Mouse (Mus musculus) embryonic facial prominence, embryonic 14.5 days (tissue): Measurements from ENCODE around the gene E130114P18Rik. TPM values are rescaled to one million over a fixed set of nuclear protein-coding genes. Genes with fewer than 3 reads are reported as not detected.

Source experiments
- ATAC-seq: fragments of 200-750 bp; cut with Nextera tagmentation; 2 replicates; pipeline ENCODE4 v1.8.0; 2017; ENCODE audit warnings: low read depth, moderate number of reproducible peaks, moderate TSS enrichment
- DNase-seq: peaks from one replicate; pipeline ENCODE4 v3.0.0-alpha.2; 2015; ENCODE audit warnings: low spot score
- H3K27ac ChIP-seq: fragments of 300-500 bp; sonication (generic); replicated peaks from 2 replicates; pipeline ENCODE4 v1.5.1; 2014; ENCODE audit warnings: low read depth, mild to moderate bottlenecking, low read length, moderate library complexity
- H3K27me3 ChIP-seq: fragments of 300-500 bp; sonication (generic); replicated peaks from 2 replicates; pipeline ENCODE4 v1.6.1; 2014; ENCODE audit warnings: low read length; ENCODE audit not compliant: control insufficient read depth, insufficient read depth
- H3K36me3 ChIP-seq: fragments of 300-500 bp; sonication (generic); 2 replicates; pipeline ENCODE4 v1.6.1; 2014; ENCODE audit warnings: low read length, mixed read lengths; ENCODE audit not compliant: control insufficient read depth, insufficient read depth
- H3K4me1 ChIP-seq: fragments of 300-500 bp; sonication (generic); 2 replicates; pipeline ENCODE4 v1.6.1; 2014; ENCODE audit warnings: antibody characterized with exemption, low read length; ENCODE audit not compliant: control insufficient read depth, insufficient read depth
- H3K4me2 ChIP-seq: fragments of 300-500 bp; sonication (generic); 2 replicates; pipeline ENCODE4 v1.6.1; 2014; ENCODE audit warnings: low read depth, mild to moderate bottlenecking, low read length, moderate library complexity, mixed read lengths
- H3K4me3 ChIP-seq: fragments of 300-500 bp; sonication (generic); 2 replicates; pipeline ENCODE4 v1.5.1; 2014; ENCODE audit warnings: low read depth, mild to moderate bottlenecking, low read length
- H3K9ac ChIP-seq: fragments of 300-500 bp; sonication (generic); 2 replicates; pipeline ENCODE4 v1.6.1; 2014; ENCODE audit warnings: low read depth, mild to moderate bottlenecking, low read length, moderate library complexity, mixed read lengths
- H3K9me3 ChIP-seq: fragments of 300-500 bp; sonication (generic); 2 replicates; pipeline ENCODE4 v1.6.1; 2016; ENCODE audit warnings: low read length; ENCODE audit not compliant: control insufficient read depth
- WGBS: fragments of 180-500 bp; shearing (Covaris S2); extraction: QIAGEN DNeasy Blood & Tissue Kit; methylation state at CpG from one replicate; pipeline ENCODE4 v1.1.7; 2014; 5-methylcytosine and 5-hydroxymethylcytosine counted together
- polyA plus RNA-seq: library from polyadenylated mRNA; unstranded; fragments of >200 nt; fragmentation: Nextera tagmentation; extraction: Ambion mirVana; gene quantifications from 2 replicates; pipeline ENCODE4 v1.2.1, GENCODE M21; 2014

Gene E130114P18Rik
- polyA plus RNA-seq, 1 experiment from 2014 or later, result 4.4 TPM

DNA sequence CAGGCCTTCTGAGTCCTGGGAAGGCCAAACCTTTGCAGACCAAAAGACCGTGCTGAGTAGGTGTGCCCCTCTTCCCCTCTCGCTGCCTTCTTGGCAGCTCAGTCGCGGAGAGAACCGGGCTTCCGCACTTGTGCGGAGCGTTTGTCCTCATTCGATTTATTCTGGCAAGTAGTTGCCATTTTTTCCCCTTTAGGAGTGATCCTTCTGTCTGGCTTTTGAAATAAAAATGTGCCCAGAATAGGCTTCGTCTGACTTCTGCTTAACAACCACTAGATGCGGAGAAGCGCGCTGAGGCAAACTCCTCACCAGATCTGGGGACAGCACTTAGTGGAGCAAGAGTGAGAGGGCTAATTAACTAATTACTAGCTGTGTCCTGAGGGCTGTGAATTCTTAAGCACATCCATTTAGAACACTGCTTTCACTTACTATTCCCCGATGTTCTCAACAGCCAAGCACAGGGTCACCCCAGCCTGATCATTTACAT is 19.9 kb downstream of the E130114P18Rik start:
- Histone ChIP-seq H3K4me3 (peak overlapping the region; percentile 54), H3K4me2 (peak overlapping the region; percentile 71), H3K36me3 (no peaks in the 10 kb centered on the region), H3K4me1 (peaks cover 3% of the 10 kb centered on the region; the same call in 1 of the 2 replicates), H3K27ac (peak overlapping the region; percentile 87), H3K9me3 (no peaks in the 10 kb centered on the region), H3K9ac (peak overlapping the region; percentile 71), H3K27me3 (0 out of 2 replicates have a peak, but pooled peaks cover 3% of the 10 kb centered on the region)
- 1% methylated on average over 14 of the region's 14 CpGs for WGBS
- peak; percentile 38; the same call in 1 of the 2 replicates for ATAC-seq
- DNase-seq, result peak; percentile 70

DNA sequence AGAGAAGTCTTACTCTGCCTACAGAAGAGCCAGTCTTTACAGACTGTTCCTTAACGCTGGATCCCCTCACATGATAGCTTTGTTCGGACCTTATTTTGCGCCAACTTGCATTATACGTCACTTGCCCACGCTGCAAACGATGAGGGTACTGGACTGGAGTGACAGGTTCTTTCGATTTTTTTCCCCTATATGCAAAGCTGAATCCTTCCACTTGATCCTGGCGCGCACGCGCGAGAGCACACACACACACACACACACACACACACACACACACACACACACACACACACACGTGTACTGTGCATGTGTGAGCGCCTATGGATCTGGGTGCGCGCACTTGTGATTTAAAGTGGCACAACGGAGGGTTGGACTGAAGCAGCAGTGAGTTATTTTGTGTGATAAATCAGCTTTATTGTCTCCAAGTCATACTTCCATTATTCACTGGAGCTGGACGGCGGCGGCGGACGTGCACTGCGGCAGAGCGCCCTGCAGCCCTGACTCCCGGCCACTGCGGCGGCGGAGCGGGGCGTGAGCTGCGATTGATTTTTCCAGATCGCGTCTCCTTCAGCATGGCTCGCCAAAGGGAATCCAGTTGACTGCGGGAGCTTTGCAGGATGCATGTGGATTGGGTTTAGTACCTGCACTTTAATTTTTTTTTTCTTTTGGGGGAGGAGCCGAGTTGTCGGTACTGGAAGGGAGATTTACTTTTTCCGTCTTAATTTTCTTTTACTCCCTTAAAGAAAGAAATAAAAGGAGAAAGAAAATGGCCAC is 20.5 kb downstream of the E130114P18Rik start:
- H3K27me3 ChIP-seq, result 0 out of 2 replicates have a peak, but pooled peaks cover 3% of the 10 kb centered on the region
- WGBS, result under 1% methylated on average over 37 of the region's 38 CpGs
- H3K27ac ChIP-seq, result peak overlapping the region; percentile 87
- peak overlapping the region; percentile 71 for H3K9ac ChIP-seq
- DNase-seq, result peak; percentile 82
- ATAC-seq, result peak; percentile 83
- no peaks in the 10 kb centered on the region for H3K9me3 ChIP-seq
- H3K4me2 ChIP-seq, result peak overlapping the region; percentile 71
- peaks cover 7% of the 10 kb centered on the region; the same call in 1 of the 2 replicates for H3K4me1 ChIP-seq
- no peaks in the 10 kb centered on the region for H3K36me3 ChIP-seq
- H3K4me3 ChIP-seq, result peak overlapping the region; percentile 54

DNA sequence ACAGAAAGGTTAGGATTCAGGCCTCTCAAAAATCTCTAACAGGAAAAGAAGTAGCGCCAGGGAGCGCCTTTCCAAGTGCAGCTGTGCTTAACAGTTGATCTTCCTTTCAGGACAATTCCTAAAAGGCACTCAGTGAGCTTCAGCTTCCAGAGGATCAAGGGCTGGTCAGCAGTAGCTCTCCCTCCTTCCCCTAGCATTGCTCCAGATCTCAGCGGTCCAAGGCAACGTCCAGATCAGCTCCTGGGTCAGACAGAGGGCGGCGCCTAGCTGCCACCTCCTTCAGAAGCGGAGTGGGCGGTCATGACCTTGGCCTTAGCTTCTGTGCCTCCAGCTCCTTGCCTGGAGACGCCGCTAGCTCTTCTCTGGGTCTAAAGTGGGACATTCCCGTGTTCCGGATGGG is 23.6 kb downstream of the E130114P18Rik start:
- DNase-seq (no peak), ATAC-seq (no peak)
- Histone ChIP-seq H3K9ac (no peak overlapping the region), H3K4me1 (peaks cover 7% of the 10 kb centered on the region; the same call in 1 of the 2 replicates), H3K36me3 (no peaks in the 10 kb centered on the region), H3K4me2 (no peak overlapping the region; the same call in 1 of the 2 replicates), H3K27me3 (0 out of 2 replicates have a peak, but pooled peaks cover 3% of the 10 kb centered on the region), H3K9me3 (no peaks in the 10 kb centered on the region), H3K4me3 (no peak overlapping the region), H3K27ac (no peak overlapping the region)
- WGBS, result 33% methylated on average over 12 of the region's 12 CpGs

GRCm38 (mm10) chr4:97753521-97753920 is 24.4 kb downstream of the E130114P18Rik start:
- no peak overlapping the region for H3K9ac ChIP-seq
- 24% methylated on average over 1 of the region's 1 CpGs for WGBS
- H3K4me3 ChIP-seq, result no peak overlapping the region
- ATAC-seq (no peak), DNase-seq (no peak)
- 0 out of 2 replicates have a peak, but pooled peaks cover 3% of the 10 kb centered on the region for H3K27me3 ChIP-seq
- H3K36me3 ChIP-seq, result no peaks in the 10 kb centered on the region
- H3K4me1 ChIP-seq, result peaks cover 4% of the 10 kb centered on the region; the same call in 1 of the 2 replicates
- no peaks in the 10 kb centered on the region for H3K9me3 ChIP-seq
- no peak overlapping the region for H3K4me2 ChIP-seq
- no peak overlapping the region for H3K27ac ChIP-seq

- 40% methylated on average over 5 of the region's 5 CpGs for WGBS
- no peaks in the 10 kb centered on the region for H3K36me3 ChIP-seq
Measured at GRCm38 (mm10) chr4:97752276-97753010, 25.4 kb downstream of the E130114P18Rik start.

DNA sequence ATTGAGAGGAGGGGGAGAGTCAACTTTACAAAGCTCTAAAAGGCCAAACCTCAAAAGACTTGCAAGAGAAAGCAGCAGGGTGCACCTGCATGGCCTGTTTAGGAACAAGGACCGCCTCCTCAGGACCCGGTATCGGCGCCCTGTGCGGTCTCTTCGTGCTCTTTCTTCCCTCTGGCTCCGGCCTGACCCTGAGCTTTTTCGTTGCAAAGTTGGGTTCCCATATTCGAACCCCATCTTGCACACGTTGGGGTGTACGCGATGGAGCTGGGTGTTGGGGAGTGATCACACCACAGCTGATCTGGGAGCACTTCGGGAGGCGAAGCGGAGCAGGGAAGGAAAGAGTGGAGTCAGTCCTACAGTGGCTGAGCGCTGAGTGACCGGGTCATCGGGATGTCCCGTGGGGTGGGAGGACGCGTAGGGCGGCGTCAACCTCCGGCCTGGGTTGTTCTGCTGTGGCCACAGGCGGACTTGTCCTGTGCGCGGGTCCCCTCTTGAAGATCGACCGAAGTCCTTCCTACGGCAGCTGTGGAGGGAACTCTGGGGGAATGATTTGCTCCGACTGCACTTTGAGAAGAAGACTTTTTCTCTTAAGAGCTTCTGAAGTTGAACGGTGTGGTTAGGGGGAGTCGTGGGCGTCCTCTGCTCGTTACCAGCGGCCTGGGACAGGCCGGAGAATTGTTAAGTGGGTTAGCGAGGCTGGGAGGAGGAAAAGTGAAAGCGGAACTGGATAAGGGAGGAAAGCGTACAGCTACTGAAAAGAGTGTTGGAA is 26.2 kb downstream of the E130114P18Rik start:
- Histone ChIP-seq H3K9me3 (no peaks in the 10 kb centered on the region), H3K4me1 (peaks cover 4% of the 10 kb centered on the region; the same call in 1 of the 2 replicates), H3K4me2 (peak overlapping the region; percentile 75), H3K9ac (peak overlapping the region; percentile 69), H3K27me3 (0 out of 2 replicates have a peak, but pooled peaks cover 3% of the 10 kb centered on the region), H3K27ac (peak overlapping the region; percentile 67), H3K36me3 (no peaks in the 10 kb centered on the region), H3K4me3 (peak overlapping the region; percentile 43)
- DNase-seq (peak; percentile 72), ATAC-seq (peak; percentile 64)
- WGBS, result 2% methylated on average over 40 of the region's 40 CpGs

More at GRCm38 (mm10) chr4:97752276-97753010, 25.4 kb downstream of the E130114P18Rik start:
- H3K9me3 ChIP-seq, result no peaks in the 10 kb centered on the region
- 0 out of 2 replicates have a peak, but pooled peaks cover 3% of the 10 kb centered on the region for H3K27me3 ChIP-seq
- H3K4me2 ChIP-seq, result peak overlapping the region; percentile 75
- peak overlapping the region; percentile 69 for H3K9ac ChIP-seq
- peak overlapping the region; percentile 67; the same call in 1 of the 2 replicates for H3K27ac ChIP-seq
- peak overlapping the region; percentile 43 for H3K4me3 ChIP-seq
- peaks cover 4% of the 10 kb centered on the region; the same call in 1 of the 2 replicates for H3K4me1 ChIP-seq
- DNase-seq (no peak), ATAC-seq (no peak)

DNA sequence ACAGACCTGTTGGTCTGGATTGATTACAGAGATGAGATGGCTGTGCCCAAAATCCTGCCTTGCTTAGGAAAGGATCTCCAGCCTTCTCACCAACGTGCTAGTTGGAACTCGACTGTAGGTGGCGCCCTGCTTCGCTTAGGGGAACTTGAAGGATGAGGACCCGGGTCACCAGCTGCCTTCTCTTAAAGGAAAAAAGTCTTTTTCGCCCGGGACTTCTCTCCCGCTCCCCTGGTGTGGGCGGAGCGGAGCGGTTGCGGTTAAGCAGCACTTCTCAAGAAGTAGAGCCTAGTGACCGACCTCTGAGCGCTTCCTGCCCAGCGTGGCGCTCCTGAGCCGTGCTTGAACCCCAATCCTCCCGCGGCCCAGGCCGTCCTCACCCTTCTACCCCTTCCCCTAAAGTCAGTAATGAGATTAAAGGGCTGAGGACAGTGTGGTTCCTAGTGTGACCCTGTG is 26.8 kb downstream of the E130114P18Rik start:
- WGBS, result 0% methylated on average over 20 of the region's 20 CpGs
- 0 out of 2 replicates have a peak, but pooled peaks cover 3% of the 10 kb centered on the region for H3K27me3 ChIP-seq
- no peaks in the 10 kb centered on the region for H3K9me3 ChIP-seq
- H3K9ac ChIP-seq, result peak overlapping the region; percentile 69
- peak overlapping the region; percentile 75 for H3K4me2 ChIP-seq
- H3K36me3 ChIP-seq, result no peaks in the 10 kb centered on the region
- H3K4me3 ChIP-seq, result peak overlapping the region; percentile 43
- peak; percentile 83 for ATAC-seq
- H3K4me1 ChIP-seq, result peaks cover 4% of the 10 kb centered on the region; the same call in 1 of the 2 replicates
- peak; percentile 97 for DNase-seq
- peak overlapping the region; percentile 67; the same call in 1 of the 2 replicates for H3K27ac ChIP-seq
